Mouse (Mus musculus) midbrain, embryonic 13.5 days (tissue): ENCODE measurements around the gene Gcgr. TPM values are rescaled to one million over a fixed set of nuclear protein-coding genes. Genes with fewer than 3 reads are reported as not detected.
"Not testable (repeated sequence)": the region's sequence is repeated elsewhere in the genome, so short reads cannot be mapped to it uniquely, and the experiment has no call there.

Experiments used
- ATAC-seq: fragments of 200-750 bp; cut with Nextera tagmentation; 2 replicates; pipeline ENCODE4 v1.8.0; 2017; ENCODE audit warnings: mild to moderate bottlenecking, moderate TSS enrichment, moderate library complexity
- H3K27ac ChIP-seq: fragments of 300-500 bp; sonication (generic); 2 replicates; pipeline ENCODE4 v1.5.1; 2015; ENCODE audit warnings: inconsistent platforms, mild to moderate bottlenecking, moderate library complexity
- H3K27me3 ChIP-seq: fragments of 300-500 bp; sonication (generic); 2 replicates; pipeline ENCODE4 v1.6.1; 2015; ENCODE audit warnings: mild to moderate bottlenecking, inconsistent platforms
- H3K36me3 ChIP-seq: fragments of 300-500 bp; sonication (generic); 2 replicates; pipeline ENCODE4 v1.6.1; 2015; ENCODE audit warnings: mild to moderate bottlenecking, inconsistent platforms
- H3K4me1 ChIP-seq: fragments of 300-500 bp; sonication (generic); replicated peaks from 2 replicates; pipeline ENCODE4 v1.6.1; 2015; ENCODE audit warnings: inconsistent platforms
- H3K4me2 ChIP-seq: fragments of 300-500 bp; sonication (generic); replicated peaks from 2 replicates; pipeline ENCODE4 v1.6.1; 2015; ENCODE audit warnings: moderate library complexity, mild to moderate bottlenecking, inconsistent platforms
- H3K4me3 ChIP-seq: fragments of 300-500 bp; sonication (generic); replicated peaks from 2 replicates; pipeline ENCODE4 v1.5.1; 2015; ENCODE audit warnings: mild to moderate bottlenecking, inconsistent platforms
- H3K9ac ChIP-seq: fragments of 300-500 bp; sonication (generic); replicated peaks from 2 replicates; pipeline ENCODE4 v1.6.1; 2015; ENCODE audit warnings: mild to moderate bottlenecking, inconsistent platforms
- H3K9me3 ChIP-seq: fragments of 300-500 bp; sonication (generic); 2 replicates; pipeline ENCODE4 v1.6.1; 2016; ENCODE audit warnings: mild to moderate bottlenecking, inconsistent platforms
- WGBS: fragments of 180-500 bp; shearing (Covaris S2); methylation state at CpG from one replicate; pipeline ENCODE4 v1.1.7; 2015; 5-methylcytosine and 5-hydroxymethylcytosine counted together
- polyA plus RNA-seq: library from polyadenylated mRNA; unstranded; fragments of >200 nt; fragmentation: Nextera tagmentation; extraction: Ambion mirVana; gene quantifications from 2 replicates; pipeline ENCODE4 v1.2.1, GENCODE M21; 2015

The Gcgr gene
- polyA plus RNA-seq, 1 experiment from 2014 or later = 0.20 TPM

DNA sequence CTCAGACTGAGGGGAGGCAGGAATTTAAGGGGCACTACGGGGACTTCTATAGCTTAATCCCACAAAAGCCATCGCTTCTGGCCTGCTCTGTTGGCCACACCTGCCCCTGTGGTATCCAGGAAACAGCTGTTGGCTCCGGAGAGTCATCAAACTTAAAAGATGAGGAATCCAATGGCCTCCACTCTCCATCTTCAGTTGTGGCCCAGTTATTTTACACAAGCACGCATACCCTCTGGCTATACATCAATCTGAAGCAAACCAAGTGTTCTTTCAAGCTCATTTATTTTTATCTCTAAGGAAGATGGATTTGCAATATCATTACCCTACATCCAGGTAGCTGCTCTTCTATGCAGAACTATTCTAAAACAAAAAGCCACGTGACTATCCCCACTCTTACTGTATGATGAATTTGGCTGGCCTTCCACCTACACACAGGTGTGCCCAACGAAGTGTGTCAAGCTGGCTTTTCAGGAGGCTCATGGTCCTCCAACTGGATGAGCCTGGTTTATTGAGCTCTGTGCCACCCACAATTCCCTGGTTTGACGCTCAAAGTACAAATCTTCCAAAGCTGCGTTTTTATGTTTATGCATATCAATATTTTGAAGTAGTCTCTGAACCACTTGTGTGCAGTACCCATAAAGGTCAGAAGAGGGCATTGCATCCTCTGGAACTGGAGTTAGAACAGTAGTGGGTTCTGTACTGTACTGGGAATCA, 51.9 kb downstream of the Gcgr start:
- ATAC-seq = no peak
- 66% methylated on average over 8 of the region's 8 CpGs for whole genome bisulfite sequencing
- Histone ChIP-seq H3K36me3 (peaks cover 62% of the 10 kb centered on the region), H3K4me3 (peak overlapping the region; percentile 94), H3K4me1 (peaks cover 32% of the 10 kb centered on the region), H3K4me2 (peak overlapping the region; percentile 94), H3K27ac (peak overlapping the region; percentile 96), H3K9ac (peak overlapping the region; percentile 96), H3K9me3 (no peaks in the 10 kb centered on the region), H3K27me3 (no peaks in the 10 kb centered on the region)

DNA sequence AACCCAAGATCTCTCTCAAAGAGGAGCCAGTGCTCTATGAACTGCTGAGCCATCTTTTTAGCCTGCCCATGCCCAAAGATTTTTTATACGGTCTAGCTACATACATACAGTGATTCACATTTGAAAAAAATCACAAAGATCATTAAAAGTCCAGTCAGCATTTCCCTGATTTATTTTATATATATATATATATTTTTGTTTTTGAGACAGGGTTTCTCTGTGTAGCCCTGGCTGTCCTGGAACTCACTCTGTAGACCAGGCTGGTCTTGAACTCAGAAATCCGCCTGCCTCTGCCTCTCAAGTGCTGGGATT, 52.4 kb downstream of the Gcgr start:
- H3K27ac ChIP-seq = peak overlapping the region; percentile 96; the same call in 1 of the 2 replicates
- not testable (repeated sequence) for H3K9me3 ChIP-seq, H3K4me3 ChIP-seq, H3K27me3 ChIP-seq, H3K9ac ChIP-seq, H3K4me2 ChIP-seq, ATAC-seq
- peaks cover 62% of the 10 kb centered on the region for H3K36me3 ChIP-seq
- peaks cover 32% of the 10 kb centered on the region for H3K4me1 ChIP-seq
- whole genome bisulfite sequencing = 98% methylated on average over 2 of the region's 2 CpGs

DNA sequence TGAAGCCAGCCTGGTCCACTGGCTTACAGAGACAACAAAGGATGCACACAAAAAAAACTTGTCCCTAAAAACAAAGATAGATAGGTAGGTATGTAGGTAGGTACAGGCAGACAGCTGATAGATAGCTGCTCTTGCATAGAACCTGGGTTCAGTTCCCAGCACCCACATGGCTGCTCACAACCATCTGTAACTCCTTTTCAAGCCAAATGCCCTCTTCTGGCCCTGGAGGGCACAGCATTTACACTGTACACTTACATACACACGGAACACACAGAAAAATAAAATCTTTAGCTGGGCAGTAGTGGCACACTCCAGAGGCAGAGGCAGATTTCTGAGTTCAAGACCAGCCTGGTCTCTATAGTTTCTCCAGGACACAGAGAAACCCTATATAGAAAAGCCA, 53.4 kb downstream of the Gcgr start:
- no peaks in the 10 kb centered on the region for H3K27me3 ChIP-seq
- no peak overlapping the region for H3K9ac ChIP-seq
- ATAC-seq = no peak
- no peak overlapping the region for H3K4me2 ChIP-seq
- no peak overlapping the region for H3K27ac ChIP-seq
- H3K4me1 ChIP-seq = peaks cover 27% of the 10 kb centered on the region
- H3K36me3 ChIP-seq = peaks cover 61% of the 10 kb centered on the region
- no peaks in the 10 kb centered on the region for H3K9me3 ChIP-seq
- H3K4me3 ChIP-seq = no peak overlapping the region
- 79% methylated on average over 1 of the region's 1 CpGs for WGBS

DNA sequence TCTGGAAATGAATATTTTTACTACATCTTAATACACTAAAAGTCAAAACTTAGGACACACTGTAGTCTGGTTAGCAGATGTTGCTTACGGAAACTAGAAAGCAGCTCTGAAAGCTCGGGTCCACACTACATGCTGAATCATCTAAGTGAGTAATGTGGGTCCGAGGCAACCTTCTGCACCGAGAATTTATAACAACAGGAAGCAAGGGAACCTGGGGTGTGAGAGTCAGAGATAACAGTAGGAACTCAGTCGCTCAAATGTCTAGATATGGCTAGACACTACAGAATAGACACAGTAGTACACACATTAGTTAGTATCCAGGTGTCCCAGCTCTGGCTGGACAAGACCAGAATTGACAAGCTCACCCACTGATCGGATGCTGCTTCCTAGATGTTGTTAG, 58.0 kb downstream of the Gcgr start:
- Histone ChIP-seq H3K4me2 (no peak overlapping the region), H3K9me3 (no peaks in the 10 kb centered on the region), H3K27me3 (no peaks in the 10 kb centered on the region), H3K9ac (no peak overlapping the region), H3K27ac (no peak overlapping the region), H3K4me1 (no peaks in the 10 kb centered on the region), H3K4me3 (no peak overlapping the region), H3K36me3 (peaks cover 93% of the 10 kb centered on the region)
- WGBS = 96% methylated on average over 6 of the region's 6 CpGs
- no peak for ATAC-seq

Other genes with a start within 250 kb of the Gcgr start
- gene Actg1, start 182.2 kb upstream of the Gcgr start, polyA plus RNA-seq = 3,928 and 4,113 TPM in 2 replicates
- 1.9 and 2.2 TPM in 2 replicates for gene Fscn2, start 169.2 kb upstream of the Gcgr start, polyA plus RNA-seq
- gene Faap100, start 151.9 kb upstream of the Gcgr start, polyA plus RNA-seq = 80.9 and 81.1 TPM in 2 replicates
- 35.0 and 38.1 TPM in 2 replicates for gene Nploc4, start 93.0 kb upstream of the Gcgr start, polyA plus RNA-seq
- not detected in 2 replicates for gene Tspan10, start 88.1 kb upstream of the Gcgr start, polyA plus RNA-seq
- gene Pde6g, start 77.2 kb upstream of the Gcgr start, polyA plus RNA-seq = 0.19 and 0.30 TPM in 2 replicates
- 10.6 and 12.5 TPM in 2 replicates for gene Oxld1, start 72.6 kb upstream of the Gcgr start, polyA plus RNA-seq
- gene Ccdc137, start 72.6 kb upstream of the Gcgr start, polyA plus RNA-seq = 26.1 and 28.7 TPM in 2 replicates
- gene Arl16, start 63.1 kb upstream of the Gcgr start, polyA plus RNA-seq = 64.7 and 67.8 TPM in 2 replicates
- gene Mrpl12, start 46.1 kb upstream of the Gcgr start, polyA plus RNA-seq = 111 and 113 TPM in 2 replicates
- gene Slc25a10, start 38.9 kb upstream of the Gcgr start, polyA plus RNA-seq = 28.2 and 29.2 TPM in 2 replicates
- gene Mcrip1, start 19.0 kb downstream of the Gcgr start, polyA plus RNA-seq = 240 and 242 TPM in 2 replicates
- not detected in 2 replicates for gene Ppp1r27, start 20.4 kb downstream of the Gcgr start, polyA plus RNA-seq
- gene P4hb, start 42.6 kb downstream of the Gcgr start, polyA plus RNA-seq = 279 and 297 TPM in 2 replicates
- gene Arhgdia, start 50.9 kb downstream of the Gcgr start, polyA plus RNA-seq = 452 and 461 TPM in 2 replicates
- gene Alyref, start 67.7 kb downstream of the Gcgr start, polyA plus RNA-seq = 303 and 358 TPM in 2 replicates
- 180 and 183 TPM in 2 replicates for gene Anapc11, start 67.7 kb downstream of the Gcgr start, polyA plus RNA-seq
- gene Npb, start 77.8 kb downstream of the Gcgr start, polyA plus RNA-seq = 0.54 and 0.95 TPM in 2 replicates
- 167 TPM in 2 replicates for gene Pcyt2, start 87.2 kb downstream of the Gcgr start, polyA plus RNA-seq
- gene Sirt7, start 94.5 kb downstream of the Gcgr start, polyA plus RNA-seq = 42.7 and 51.3 TPM in 2 replicates
- 24.4 and 31.2 TPM in 2 replicates for gene Mafg, start 102.9 kb downstream of the Gcgr start, polyA plus RNA-seq
- 23.2 and 25.0 TPM in 2 replicates for gene Pycr1, start 113.1 kb downstream of the Gcgr start, polyA plus RNA-seq
- 0.78 and 0.84 TPM in 2 replicates for gene Myadml2, start 117.5 kb downstream of the Gcgr start, polyA plus RNA-seq
- gene Notum, start 130.5 kb downstream of the Gcgr start, polyA plus RNA-seq = 0.46 and 0.65 TPM in 2 replicates
- gene Aspscr1, start 142.3 kb downstream of the Gcgr start, polyA plus RNA-seq = 149 and 154 TPM in 2 replicates
- 99.9 and 112 TPM in 2 replicates for gene Cenpx, start 183.0 kb downstream of the Gcgr start, polyA plus RNA-seq
- gene Lrrc45, start 183.2 kb downstream of the Gcgr start, polyA plus RNA-seq = 60.6 and 71.8 TPM in 2 replicates
- 206 and 218 TPM in 2 replicates for gene Rac3, start 190.8 kb downstream of the Gcgr start, polyA plus RNA-seq
- 6.5 and 7.3 TPM in 2 replicates for gene Dcxr, start 196.6 kb downstream of the Gcgr start, polyA plus RNA-seq
- gene Cbr2, start 201.4 kb downstream of the Gcgr start, polyA plus RNA-seq = 0.32 and 0.38 TPM in 2 replicates
- 2.7 and 3.1 TPM in 2 replicates for gene Hmga1b, start 232.1 kb downstream of the Gcgr start, polyA plus RNA-seq